In the genomic region with DNA sequence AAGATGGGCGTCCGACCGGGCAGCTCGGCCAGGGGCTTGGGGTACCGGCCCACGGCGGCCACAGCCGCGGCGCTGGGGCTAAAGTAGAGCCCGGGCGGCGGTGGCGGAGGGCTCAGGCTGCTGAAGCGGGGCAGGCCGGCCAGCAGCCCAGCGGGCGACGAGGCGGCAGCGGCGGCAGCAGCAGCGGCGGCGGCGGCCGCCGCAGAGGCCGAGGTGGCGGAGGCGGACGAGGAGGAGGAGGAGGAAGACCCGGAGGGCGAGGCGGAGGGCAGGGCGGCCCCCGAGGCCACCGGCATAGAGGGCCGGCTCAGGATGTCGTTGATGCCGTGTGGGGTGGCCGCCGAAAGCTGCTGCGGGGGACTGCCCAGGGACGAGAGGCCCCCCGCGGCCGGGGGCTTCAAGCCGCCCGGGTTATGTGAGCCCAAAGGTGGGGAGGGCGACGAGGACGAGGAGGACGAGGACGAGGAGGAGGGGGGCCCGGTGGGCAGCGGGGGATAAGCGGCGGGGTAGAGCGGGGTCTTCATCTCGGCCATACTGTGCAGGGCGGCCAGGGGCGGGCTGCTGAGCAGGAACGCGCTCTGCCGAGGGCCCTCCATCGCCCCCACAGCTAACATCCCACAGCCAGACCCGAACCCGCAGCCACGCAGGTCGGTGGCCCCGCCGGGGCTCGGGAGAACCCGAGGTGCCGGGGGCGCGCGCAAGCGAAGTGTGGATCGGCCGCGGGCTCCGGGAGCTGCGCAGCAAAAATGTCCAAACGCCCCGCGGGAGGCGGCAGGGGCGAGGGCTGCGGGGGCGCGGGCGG, we compare ENCODE assay signal across 9 mouse cellular contexts. TPM values are rescaled to one million over a fixed set of nuclear protein-coding genes. Genes with fewer than 3 reads are reported as not detected.
A peak's percentile ranks its signal among the peaks of the same experiment; 100 is the strongest.
DNase-seq lines count a peak whose midpoint lies in the region; ATAC-seq and TF ChIP-seq lines count a peak whose summit lies in the region.
"Had no signal": no experiment of that assay in that cellular context is flagged by ENCODE, and none has a peak within 500 bp of the region (broad histone marks: within the 10 kb centered on the region; RNA-seq: fewer than 3 reads in every experiment).

No protein-coding gene starts in this region.

- H3K27ac ChIP-seq in forebrain, postnatal 0 days (ENCODE audit: low read depth, low read length) = no peak overlapping the region
- H3K27ac ChIP-seq in limb, embryonic 13.5 days = no peak overlapping the region
- H3K27ac ChIP-seq in stomach, embryonic 14.5 days (ENCODE audit: low read length) = peak overlapping the region; percentile 75

- no peak for DNase-seq in forebrain, postnatal 0 days
- DNase-seq in right cerebral cortex, postnatal 25 days = no peak
- DNase-seq in c-Kit-positive CD71-positive TER-119-positive erythroid progenitor cells, embryonic 14.5 days (ENCODE audit: low spot score) = no peak
- DNase-seq in cerebellum, postnatal 25 days = no peak

- no peak for ATAC-seq in megakaryocyte, adult 5-6 weeks (ENCODE audit: poor library complexity, severe bottlenecking)
- no peak for ATAC-seq in forebrain, postnatal 0 days
- ATAC-seq in limb, embryonic 13.5 days (ENCODE audit: low FRiP score, low read depth) = no peak; the same call in 1 of the 2 replicates
- no peak for ATAC-seq in stomach, embryonic 14.5 days (ENCODE audit: insufficient number of reproducible peaks, insufficient read depth, low FRiP score, low read depth)

- no peak overlapping the region for H3K9ac ChIP-seq in forebrain, postnatal 0 days
- H3K9ac ChIP-seq in limb, embryonic 13.5 days = peak overlapping the region; percentile 60
- H3K9ac ChIP-seq in stomach, embryonic 14.5 days (replicated peaks; ENCODE audit: low read depth, low read length) = peak overlapping the region; percentile 55

- H3K4me2 ChIP-seq in forebrain, postnatal 0 days (ENCODE audit: low read depth) = peak overlapping the region; percentile 37
- H3K4me2 ChIP-seq in limb, embryonic 13.5 days (replicated peaks) = peak overlapping the region; percentile 75
- H3K4me2 ChIP-seq in stomach, embryonic 14.5 days (replicated peaks; ENCODE audit: low read depth, low read length) = peak overlapping the region; percentile 57

- no peak for TF ChIP-seq CTCF in forebrain, postnatal 0 days (IDR thresholded peaks at IDR 0.05; ENCODE audit: low read depth)

- H3K36me3 ChIP-seq in megakaryocyte, embryonic 14.5 days (replicated peaks; ENCODE audit: low read length) = no peaks in the 10 kb centered on the region
- no peaks in the 10 kb centered on the region for H3K36me3 ChIP-seq in forebrain, postnatal 0 days (ENCODE audit: insufficient read depth)
- H3K36me3 ChIP-seq in limb, embryonic 13.5 days = no peaks in the 10 kb centered on the region
- H3K36me3 ChIP-seq in stomach, embryonic 14.5 days (ENCODE audit: control insufficient read depth, insufficient read depth, low read length) = no peaks in the 10 kb centered on the region

- H3K4me1 ChIP-seq in megakaryocyte, embryonic 14.5 days = peaks cover 41% of the 10 kb centered on the region
- no peaks in the 10 kb centered on the region for H3K4me1 ChIP-seq in forebrain, postnatal 0 days (ENCODE audit: insufficient read depth)
- peaks cover 30% of the 10 kb centered on the region for H3K4me1 ChIP-seq in limb, embryonic 13.5 days
- H3K4me1 ChIP-seq in stomach, embryonic 14.5 days (ENCODE audit: control insufficient read depth, insufficient read depth, low read length) = 0 out of 2 replicates have a peak, but pooled peaks cover 10% of the 10 kb centered on the region

- H3K9me3 ChIP-seq in megakaryocyte, embryonic 14.5 days = peaks cover 21% of the 10 kb centered on the region; the same call in 1 of the 2 replicates
- H3K9me3 ChIP-seq in forebrain, postnatal 0 days (ENCODE audit: low read length) = no peaks in the 10 kb centered on the region
- H3K9me3 ChIP-seq in limb, embryonic 13.5 days = no peaks in the 10 kb centered on the region
- no peaks in the 10 kb centered on the region for H3K9me3 ChIP-seq in stomach, embryonic 14.5 days (ENCODE audit: control insufficient read depth, low read depth, low read length)

- WGBS in forebrain, postnatal 0 days = 4% methylated on average over 70 of the region's 94 CpGs
- WGBS in limb, embryonic 13.5 days = under 1% methylated on average over 89 of the region's 94 CpGs
- WGBS in stomach, embryonic 14.5 days = 2% methylated on average over 56 of the region's 94 CpGs

- peaks cover 100% of the 10 kb centered on the region for H3K27me3 ChIP-seq in megakaryocyte, embryonic 14.5 days (replicated peaks)
- peaks cover 75% of the 10 kb centered on the region for H3K27me3 ChIP-seq in forebrain, postnatal 0 days (ENCODE audit: insufficient read depth, low read length)
- peaks cover 97% of the 10 kb centered on the region for H3K27me3 ChIP-seq in limb, embryonic 13.5 days
- H3K27me3 ChIP-seq in stomach, embryonic 14.5 days (ENCODE audit: control insufficient read depth, insufficient read depth, low read length) = peaks cover 31% of the 10 kb centered on the region

- peak overlapping the region; percentile 80 for H3K4me3 ChIP-seq in megakaryocyte, embryonic 14.5 days (replicated peaks)
- peak overlapping the region; percentile 23 for H3K4me3 ChIP-seq in forebrain, postnatal 0 days (ENCODE audit: low read depth, low read length)
- H3K4me3 ChIP-seq in limb, embryonic 13.5 days = peak overlapping the region; percentile 47
- H3K4me3 ChIP-seq in stomach, embryonic 14.5 days (ENCODE audit: low read depth, low read length) = peak overlapping the region; percentile 35

RNA-seq across cellular contexts. Expression of a gene that starts 1.0 kb away (rescaled TPM):
- polyA plus RNA-seq in megakaryocyte, embryonic 14.5 days (2012; ENCODE audit: insufficient read depth, low replicate concordance) = 0.21 TPM in 1 of 2 replicates, not detected in the other
- total RNA-seq in megakaryocyte, adult 5-6 weeks (2015) = not detected in 2 replicates
- total RNA-seq in megakaryocyte, adult 5-6 weeks (2017) = not detected in 2 replicates
- total RNA-seq in forebrain, postnatal 0 days (2014; rRNA removed) = 0.24 TPM in 1 of 2 replicates, not detected in the other
- 0.10 and 0.29 TPM in 2 replicates for polyA plus RNA-seq in forebrain, postnatal 0 days (2015; fragmentation: Nextera tagmentation; extraction: Ambion mirVana)
- 0.13 and 0.14 TPM in 2 replicates for polyA plus RNA-seq in limb, embryonic 13.5 days (2015; fragmentation: Nextera tagmentation; extraction: Ambion mirVana)
- polyA plus RNA-seq in stomach, embryonic 14.5 days (2014; fragmentation: Nextera tagmentation; extraction: Ambion mirVana) = 3.3 and 4.5 TPM in 2 replicates
- total RNA-seq: gastrocnemius, postnatal 4 days had no signal

Comparison
In these comparisons a context has a peak if more than half of its experiments do, and no peak if none do; other contexts are left out.
1. H3K4me3 ChIP-seq: peak in every context shown above with its lines; median percentile 80 in megakaryocyte, embryonic 14.5 days; 47 in limb, embryonic 13.5 days; 35 in stomach, embryonic 14.5 days; 23 in forebrain, postnatal 0 days.